Mouse (Mus musculus) skeletal muscle tissue, postnatal 0 days (tissue): ENCODE results near the gene Vps39. TPM values are rescaled to one million over a fixed set of nuclear protein-coding genes. Genes with fewer than 3 reads are reported as not detected.

ENCODE experiments used
- polyA plus RNA-seq: library from polyadenylated mRNA; unstranded; fragments of >200 nt; fragmentation: Nextera tagmentation; extraction: Ambion mirVana; gene quantifications from 2 replicates; pipeline ENCODE4 v1.2.1, GENCODE M21; 2015

The Vps39 gene
- polyA plus RNA-seq, result 9.6 and 10.0 TPM in 2 replicates

DNA sequence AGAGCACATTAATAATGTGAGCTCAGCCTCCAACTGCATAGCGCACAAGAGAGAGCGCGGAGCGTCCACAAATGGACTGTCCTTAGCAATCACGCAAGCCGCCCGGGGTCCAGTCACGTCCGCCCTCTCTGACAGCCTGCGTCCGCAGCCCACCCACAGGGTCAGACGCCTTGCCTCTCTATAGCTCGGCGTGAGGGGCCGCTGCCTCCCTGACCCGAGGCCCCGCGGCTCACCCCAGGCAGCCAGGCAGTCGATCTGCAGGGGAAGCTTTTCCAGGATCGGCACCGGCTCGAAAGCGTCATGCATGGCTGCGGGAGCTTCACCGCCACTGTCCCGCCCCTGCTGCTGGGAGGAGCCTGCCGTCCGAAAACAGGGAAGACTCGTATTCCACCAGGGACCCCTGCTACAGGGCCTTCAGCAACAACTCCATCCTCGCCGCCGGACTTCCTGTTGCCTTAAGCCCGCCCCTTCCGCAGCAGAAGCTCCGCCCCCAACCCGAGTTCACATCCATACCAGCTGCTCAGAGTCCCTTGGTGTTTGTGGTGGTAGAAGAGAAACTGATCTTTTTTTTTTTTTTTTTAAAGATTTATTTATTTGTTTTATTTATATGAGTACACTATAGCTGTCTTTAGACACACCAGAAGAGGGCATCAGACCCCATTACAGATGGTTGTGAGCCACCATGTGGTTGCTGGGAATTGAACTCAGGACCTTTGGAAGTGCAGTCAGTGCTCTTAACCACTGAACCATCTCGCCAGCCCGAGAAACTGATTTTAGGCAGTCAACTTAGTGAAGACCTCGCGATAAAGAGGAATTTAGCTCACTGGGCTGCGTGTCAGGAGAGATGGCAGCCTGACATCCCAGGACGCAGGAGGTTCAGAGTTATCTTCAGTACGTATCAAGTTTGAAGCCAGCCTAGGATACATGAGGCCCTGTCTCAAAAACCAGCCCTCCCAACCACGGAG is at the start of gene Vps39:
Gene Vps39, minus strand, starts transcription at position 456 of the 965 bp plus-strand sequence.

DNA sequence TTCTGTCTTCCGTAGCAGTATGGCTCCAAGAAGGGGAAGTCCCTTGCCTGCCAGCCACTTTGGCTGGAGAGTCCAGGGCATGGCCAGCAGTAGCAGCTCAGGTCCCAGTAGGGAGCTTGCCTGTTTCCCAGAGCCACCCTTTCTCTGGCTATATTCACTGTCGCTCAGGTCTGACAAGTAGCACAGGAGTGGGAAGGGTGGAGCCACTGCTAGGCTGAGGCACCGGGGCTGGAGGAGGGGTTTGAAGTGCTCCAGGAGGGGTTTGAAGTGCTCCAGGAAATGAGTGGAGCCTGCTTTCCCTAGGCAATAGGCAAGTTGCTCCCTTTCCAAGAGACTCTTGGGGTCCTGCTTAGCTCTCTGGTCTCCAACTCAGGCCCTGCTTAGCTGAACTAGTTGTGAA is 39.0 kb downstream of the Vps39 start, which contains the start of gene Pla2g4f:
Gene Pla2g4f, minus strand, starts transcription at position 190 of the 400 bp plus-strand sequence.

DNA sequence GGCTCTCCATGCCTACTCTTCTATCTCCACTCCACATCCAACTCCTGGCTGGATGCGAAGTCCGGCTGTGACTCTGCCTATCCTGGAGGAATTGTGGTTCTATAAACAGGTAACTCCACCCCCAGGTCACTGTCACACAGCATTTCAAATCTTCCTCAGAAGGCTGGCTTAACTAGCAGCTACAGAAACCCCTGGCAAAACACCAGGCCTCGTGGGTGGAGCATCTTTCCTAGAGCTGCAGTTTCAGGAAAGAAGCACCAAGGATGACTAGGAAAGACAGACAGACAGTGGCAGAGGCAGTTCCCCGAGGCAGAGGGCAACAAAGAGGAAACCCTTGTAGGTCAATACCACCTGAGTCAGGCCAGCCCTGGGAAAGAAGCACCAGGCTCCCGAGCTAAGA is 63.9 kb downstream of the Vps39 start, which contains the start of gene Pla2g4d:
Gene Pla2g4d, minus strand, starts transcription at position 203 of the 400 bp plus-strand sequence.

Other genes with a start within 250 kb of the Vps39 start
- 232 and 273 TPM in 2 replicates for gene Ehd4, start 198.5 kb downstream of the Vps39 start, polyA plus RNA-seq
- 3.8 and 4.6 TPM in 2 replicates for gene Pla2g4e, start 107.8 kb downstream of the Vps39 start, polyA plus RNA-seq
- 0.04 TPM in 1 of 2 replicates, not detected in the other for gene Pla2g4d, start 63.9 kb downstream of the Vps39 start, polyA plus RNA-seq
- gene Pla2g4f, start 39.0 kb downstream of the Vps39 start, polyA plus RNA-seq, result 0.89 TPM in 1 of 2 replicates, not detected in the other
- gene Ganc, start 50.8 kb upstream of the Vps39 start, polyA plus RNA-seq, result 15.9 and 19.4 TPM in 2 replicates
- gene Tmem87a, start 51.0 kb upstream of the Vps39 start, polyA plus RNA-seq, result 6.4 and 7.5 TPM in 2 replicates
- 36.8 and 38.2 TPM in 2 replicates for gene Capn3, start 102.9 kb upstream of the Vps39 start, polyA plus RNA-seq
- 48.2 and 57.1 TPM in 2 replicates for gene Zfp106, start 210.7 kb upstream of the Vps39 start, polyA plus RNA-seq
- 29.7 and 31.8 TPM in 2 replicates for gene Snap23, start 214.5 kb upstream of the Vps39 start, polyA plus RNA-seq